Mouse (Mus musculus): ENCODE data around the gene Atg3.

Gene Atg3

GRCm38 (mm10) chr16:45158522-45159388 lies at the start of gene Atg3, which contains the start of gene Slc35a5:
Gene Atg3, plus strand, starts transcription at chr16:45158785.
Gene Slc35a5, minus strand, starts transcription at chr16:45158706.
- DNase-seq (ENCODE audit: low read depth, low spot score) = peak; percentile 95

- DNase-seq (ENCODE audit: low read depth, low spot score) = no peak
Measured at GRCm38 (mm10) chr16:45110498-45110897, 48.1 kb upstream of the Atg3 start.

- no peak for DNase-seq (ENCODE audit: low read depth, low spot score)
Measured at GRCm38 (mm10) chr16:45117200-45117599, 41.4 kb upstream of the Atg3 start.

GRCm38 (mm10) chr16:45118760-45119159 lies 39.8 kb upstream of the Atg3 start:
- DNase-seq (ENCODE audit: low read depth, low spot score) = no peak

GRCm38 (mm10) chr16:45120844-45121425 lies 37.6 kb upstream of the Atg3 start:
- DNase-seq (ENCODE audit: low read depth, low spot score) = no peak

- no peak for DNase-seq (ENCODE audit: low read depth, low spot score)
Measured at GRCm38 (mm10) chr16:45122571-45122970, 36.0 kb upstream of the Atg3 start.

GRCm38 (mm10) chr16:45124230-45125203 lies 34.1 kb upstream of the Atg3 start:
- no peak for DNase-seq (ENCODE audit: low read depth, low spot score)

- no peak for DNase-seq (ENCODE audit: low read depth, low spot score)
Measured at GRCm38 (mm10) chr16:45127936-45128710, 30.5 kb upstream of the Atg3 start.

- DNase-seq (ENCODE audit: low read depth, low spot score) = no peak
Measured at GRCm38 (mm10) chr16:45141711-45142110, 16.9 kb upstream of the Atg3 start.

- no peak for DNase-seq (ENCODE audit: low read depth, low spot score)
Measured at GRCm38 (mm10) chr16:45142565-45142964, 16.0 kb upstream of the Atg3 start.

- DNase-seq (ENCODE audit: low read depth, low spot score) = no peak
Measured at GRCm38 (mm10) chr16:45145119-45145518, 13.5 kb upstream of the Atg3 start.

- no peak for DNase-seq (ENCODE audit: low read depth, low spot score)
Measured at GRCm38 (mm10) chr16:45148488-45149082, 10.0 kb upstream of the Atg3 start.

GRCm38 (mm10) chr16:45154741-45155250 lies 3.8 kb upstream of the Atg3 start:
- DNase-seq (ENCODE audit: low read depth, low spot score) = no peak

GRCm38 (mm10) chr16:45158136-45158521 lies 456 bp upstream of the Atg3 start:
- DNase-seq (ENCODE audit: low read depth, low spot score) = peak; percentile 34

- DNase-seq (ENCODE audit: low read depth, low spot score) = no peak
Measured at GRCm38 (mm10) chr16:45159389-45159716, 768 bp downstream of the Atg3 start.

GRCm38 (mm10) chr16:45178552-45178951 lies 20.0 kb downstream of the Atg3 start:
- no peak for DNase-seq (ENCODE audit: low read depth, low spot score)

GRCm38 (mm10) chr16:45181824-45182223 lies 23.2 kb downstream of the Atg3 start:
- DNase-seq (ENCODE audit: low read depth, low spot score) = no peak

- peak; percentile 36 for DNase-seq (ENCODE audit: low read depth, low spot score)
Measured at GRCm38 (mm10) chr16:45192613-45193012, 34.0 kb downstream of the Atg3 start.

- peak; percentile 62 for DNase-seq (ENCODE audit: low read depth, low spot score)
Measured at GRCm38 (mm10) chr16:45196816-45197215, 38.2 kb downstream of the Atg3 start.

GRCm38 (mm10) chr16:45201395-45201794 lies 42.8 kb downstream of the Atg3 start:
- no peak for DNase-seq (ENCODE audit: low read depth, low spot score)

GRCm38 (mm10) chr16:45204438-45204837 lies 45.9 kb downstream of the Atg3 start:
- no peak for DNase-seq (ENCODE audit: low read depth, low spot score)
